Mouse (Mus musculus): ENCODE measurements at regions not wholly inside any gene's neighbourhood (a gene's known extent, or its start where the extent isn't known, plus 50 kb on each side); places are given as distances from the start of the nearest gene placed in this dataset.

GRCm38 (mm10) chr9:61239328-61239727, 132.8 kb upstream of the Tle3 start:
- Histone ChIP-seq H3K4me2 (no peak overlapping the region), H3K4me1 (peaks cover 24% of the 10 kb centered on the region), H3K36me3 (no peaks in the 10 kb centered on the region), H3K4me3 (replicated peaks) (no peak overlapping the region), H3K9ac (replicated peaks) (no peak overlapping the region), H3K27me3 (replicated peaks) (peaks cover 7% of the 10 kb centered on the region), H3K27ac (replicated peaks) (no peak overlapping the region), H3K9me3 (replicated peaks) (no peaks in the 10 kb centered on the region)
- WGBS, result 40% methylated on average over 4 of the region's 4 CpGs
- ATAC-seq (ENCODE audit: low FRiP score), result no peak

GRCm38 (mm10) chr9:61241442-61241841, 130.7 kb upstream of the Tle3 start:
- H3K27me3 ChIP-seq (replicated peaks), result peaks cover 7% of the 10 kb centered on the region
- H3K4me3 ChIP-seq (replicated peaks), result no peak overlapping the region
- no peak overlapping the region for H3K27ac ChIP-seq (replicated peaks)
- peaks cover 14% of the 10 kb centered on the region for H3K4me1 ChIP-seq
- no peaks in the 10 kb centered on the region for H3K36me3 ChIP-seq
- WGBS, result 17% methylated on average over 8 of the region's 8 CpGs
- ATAC-seq (ENCODE audit: low FRiP score), result no peak; the same call in 1 of the 2 replicates
- H3K9me3 ChIP-seq (replicated peaks), result 0 out of 2 replicates have a peak, but pooled peaks cover 3% of the 10 kb centered on the region
- H3K4me2 ChIP-seq, result no peak overlapping the region
- no peak overlapping the region for H3K9ac ChIP-seq (replicated peaks)

- no peak overlapping the region for H3K4me2 ChIP-seq
- 0 out of 2 replicates have a peak, but pooled peaks cover 3% of the 10 kb centered on the region for H3K9me3 ChIP-seq (replicated peaks)
- H3K27ac ChIP-seq (replicated peaks), result no peak overlapping the region
- H3K4me3 ChIP-seq (replicated peaks), result no peak overlapping the region
- no peak overlapping the region for H3K9ac ChIP-seq (replicated peaks)
- peaks cover 7% of the 10 kb centered on the region for H3K27me3 ChIP-seq (replicated peaks)
- peaks cover 13% of the 10 kb centered on the region; the same call in 1 of the 2 replicates for H3K4me1 ChIP-seq
- 69% methylated on average over 9 of the region's 9 CpGs for WGBS
- no peak for ATAC-seq (ENCODE audit: low FRiP score)
- H3K36me3 ChIP-seq, result no peaks in the 10 kb centered on the region
These were observed 129.9 kb upstream of the Tle3 start for GRCm38 (mm10) chr9:61242167-61242860.

- Histone ChIP-seq H3K4me2 (no peak overlapping the region), H3K27me3 (replicated peaks) (peaks cover under 1% of the 10 kb centered on the region; the same call in 1 of the 2 replicates), H3K36me3 (no peaks in the 10 kb centered on the region), H3K9ac (replicated peaks) (no peak overlapping the region), H3K27ac (replicated peaks) (no peak overlapping the region), H3K4me3 (replicated peaks) (no peak overlapping the region), H3K4me1 (peaks cover 13% of the 10 kb centered on the region; the same call in 1 of the 2 replicates), H3K9me3 (replicated peaks) (0 out of 2 replicates have a peak, but pooled peaks cover 3% of the 10 kb centered on the region)
- WGBS, result 81% methylated on average over 6 of the region's 6 CpGs
- no peak for ATAC-seq (ENCODE audit: low FRiP score)
These were observed 128.9 kb upstream of the Tle3 start for GRCm38 (mm10) chr9:61243289-61243688.

GRCm38 (mm10) chr9:61249691-61250425, 122.3 kb upstream of the Tle3 start:
- ATAC-seq (ENCODE audit: low FRiP score), result no peak
- whole genome bisulfite sequencing, result 35% methylated on average over 5 of the region's 5 CpGs
- no peaks in the 10 kb centered on the region for H3K36me3 ChIP-seq
- no peak overlapping the region for H3K4me3 ChIP-seq (replicated peaks)
- no peak overlapping the region for H3K27ac ChIP-seq (replicated peaks)
- 0 out of 2 replicates have a peak, but pooled peaks cover 3% of the 10 kb centered on the region for H3K9me3 ChIP-seq (replicated peaks)
- no peak overlapping the region for H3K4me2 ChIP-seq
- no peaks in the 10 kb centered on the region; the same call in 1 of the 2 replicates for H3K27me3 ChIP-seq (replicated peaks)
- H3K4me1 ChIP-seq, result no peaks in the 10 kb centered on the region
- H3K9ac ChIP-seq (replicated peaks), result no peak overlapping the region

GRCm38 (mm10) chr9:61251606-61252005, 120.6 kb upstream of the Tle3 start:
- Histone ChIP-seq H3K9ac (replicated peaks) (no peak overlapping the region), H3K27ac (replicated peaks) (no peak overlapping the region), H3K4me3 (replicated peaks) (no peak overlapping the region), H3K9me3 (replicated peaks) (no peaks in the 10 kb centered on the region), H3K4me2 (no peak overlapping the region), H3K4me1 (no peaks in the 10 kb centered on the region), H3K27me3 (replicated peaks) (no peaks in the 10 kb centered on the region; the same call in 1 of the 2 replicates), H3K36me3 (no peaks in the 10 kb centered on the region)
- 69% methylated on average over 6 of the region's 6 CpGs for WGBS
- no peak for ATAC-seq (ENCODE audit: low FRiP score)

- no peak overlapping the region for H3K27ac ChIP-seq (replicated peaks)
- H3K4me2 ChIP-seq, result no peak overlapping the region
- H3K27me3 ChIP-seq (replicated peaks), result no peaks in the 10 kb centered on the region; the same call in 1 of the 2 replicates
- ATAC-seq (ENCODE audit: low FRiP score), result no peak
- H3K4me1 ChIP-seq, result peaks cover 18% of the 10 kb centered on the region
- H3K36me3 ChIP-seq, result no peaks in the 10 kb centered on the region
- H3K9me3 ChIP-seq (replicated peaks), result no peaks in the 10 kb centered on the region
- no peak overlapping the region for H3K9ac ChIP-seq (replicated peaks)
- 69% methylated on average over 3 of the region's 3 CpGs for WGBS
- no peak overlapping the region for H3K4me3 ChIP-seq (replicated peaks)
These were observed 118.4 kb upstream of the Tle3 start for GRCm38 (mm10) chr9:61253761-61254160.

- Histone ChIP-seq H3K36me3 (no peaks in the 10 kb centered on the region), H3K4me3 (replicated peaks) (no peak overlapping the region), H3K9me3 (replicated peaks) (no peaks in the 10 kb centered on the region), H3K27ac (replicated peaks) (no peak overlapping the region), H3K9ac (replicated peaks) (no peak overlapping the region), H3K4me1 (peaks cover 49% of the 10 kb centered on the region), H3K4me2 (no peak overlapping the region), H3K27me3 (replicated peaks) (peaks cover 3% of the 10 kb centered on the region; the same call in 1 of the 2 replicates)
- WGBS, result 40% methylated on average over 4 of the region's 4 CpGs
- no peak for ATAC-seq (ENCODE audit: low FRiP score)
These were observed 114.7 kb upstream of the Tle3 start for GRCm38 (mm10) chr9:61257488-61257887.

GRCm38 (mm10) chr9:61258100-61258499, 114.1 kb upstream of the Tle3 start:
- ATAC-seq (ENCODE audit: low FRiP score), result peak; percentile 65
- H3K27me3 ChIP-seq (replicated peaks), result peaks cover 3% of the 10 kb centered on the region; the same call in 1 of the 2 replicates
- no peak overlapping the region for H3K27ac ChIP-seq (replicated peaks)
- no peaks in the 10 kb centered on the region for H3K36me3 ChIP-seq
- H3K4me1 ChIP-seq, result peaks cover 49% of the 10 kb centered on the region
- no peaks in the 10 kb centered on the region for H3K9me3 ChIP-seq (replicated peaks)
- H3K9ac ChIP-seq (replicated peaks), result no peak overlapping the region
- 29% methylated on average over 5 of the region's 5 CpGs for WGBS
- no peak overlapping the region for H3K4me3 ChIP-seq (replicated peaks)
- H3K4me2 ChIP-seq, result no peak overlapping the region

- WGBS, result 7% methylated on average over 7 of the region's 7 CpGs
- Histone ChIP-seq H3K27ac (replicated peaks) (0 out of 2 replicates have a peak overlapping the region, but pooled peaks have one; percentile 37), H3K4me3 (replicated peaks) (no peak overlapping the region), H3K9ac (replicated peaks) (no peak overlapping the region), H3K27me3 (replicated peaks) (peaks cover 3% of the 10 kb centered on the region; the same call in 1 of the 2 replicates), H3K4me2 (no peak overlapping the region), H3K4me1 (peaks cover 49% of the 10 kb centered on the region), H3K36me3 (no peaks in the 10 kb centered on the region), H3K9me3 (replicated peaks) (0 out of 2 replicates have a peak, but pooled peaks cover 1% of the 10 kb centered on the region)
- ATAC-seq (ENCODE audit: low FRiP score), result no peak
These were observed 112.6 kb upstream of the Tle3 start for GRCm38 (mm10) chr9:61259421-61260174.

- no peak overlapping the region for H3K4me2 ChIP-seq
- no peak overlapping the region for H3K9ac ChIP-seq (replicated peaks)
- WGBS, result 35% methylated on average over 6 of the region's 6 CpGs
- H3K27me3 ChIP-seq (replicated peaks), result peaks cover 3% of the 10 kb centered on the region; the same call in 1 of the 2 replicates
- H3K4me3 ChIP-seq (replicated peaks), result no peak overlapping the region
- ATAC-seq (ENCODE audit: low FRiP score), result no peak
- no peak overlapping the region for H3K27ac ChIP-seq (replicated peaks)
- H3K9me3 ChIP-seq (replicated peaks), result peaks cover 8% of the 10 kb centered on the region; the same call in 1 of the 2 replicates
- peaks cover 49% of the 10 kb centered on the region for H3K4me1 ChIP-seq
- no peaks in the 10 kb centered on the region for H3K36me3 ChIP-seq
These were observed 110.9 kb upstream of the Tle3 start for GRCm38 (mm10) chr9:61261263-61261662.
